Comparison of ENCODE assay signal across 10 mouse cellular contexts in genomic region chr6:146912835-146913488, GRCm38 (mm10). TPM values are rescaled to one million over a fixed set of nuclear protein-coding genes. Genes with fewer than 3 reads are reported as not detected.
DNase-seq lines count a peak whose midpoint lies in the region; ATAC-seq lines count a peak whose summit lies in the region.
"Had no signal": no experiment of that assay in that cellular context is flagged by ENCODE, and none has a peak within 500 bp of the region (broad histone marks: within the 10 kb centered on the region; RNA-seq: fewer than 3 reads in every experiment).

No protein-coding gene starts in this region.

- no peak overlapping the region for H3K4me3 ChIP-seq in embryonic facial prominence, embryonic 13.5 days
- no peak overlapping the region for H3K4me3 ChIP-seq in lung, embryonic 16.5 days (ENCODE audit: low read length)

- H3K4me1 ChIP-seq in embryonic facial prominence, embryonic 13.5 days: peaks cover 28% of the 10 kb centered on the region
- peaks cover 39% of the 10 kb centered on the region for H3K4me1 ChIP-seq in lung, embryonic 16.5 days (replicated peaks; ENCODE audit: control insufficient read depth, insufficient read depth, low read length)

- no peak overlapping the region for H3K4me2 ChIP-seq in embryonic facial prominence, embryonic 13.5 days
- peak overlapping the region; percentile 19; the same call in 1 of the 2 replicates for H3K4me2 ChIP-seq in lung, embryonic 16.5 days (ENCODE audit: low read depth, low read length)

- WGBS in embryonic facial prominence, embryonic 13.5 days: 20% methylated on average over 3 of the region's 3 CpGs
- WGBS in lung, embryonic 16.5 days: 11% methylated on average over 3 of the region's 3 CpGs

- peak overlapping the region; percentile 69 for H3K27ac ChIP-seq in embryonic facial prominence, embryonic 13.5 days
- peak overlapping the region; percentile 82 for H3K27ac ChIP-seq in lung, embryonic 16.5 days (ENCODE audit: low read length)

- no peaks in the 10 kb centered on the region for H3K36me3 ChIP-seq in embryonic facial prominence, embryonic 13.5 days
- H3K36me3 ChIP-seq in lung, embryonic 16.5 days (ENCODE audit: control insufficient read depth, insufficient read depth, low read length): no peaks in the 10 kb centered on the region

- peak; percentile 59 for DNase-seq in adrenal gland, adult 2 months
- no peak for DNase-seq in adrenal gland, postnatal 10 days
- peak; percentile 86 for DNase-seq in kidney, adult 9 months
- DNase-seq in cerebellum, adult 9-11 months: no peak
- DNase-seq in Muller cell, postnatal 12 days (ENCODE audit: inconsistent ontology term): no peak
- no peak for DNase-seq in spleen, postnatal 4 days (ENCODE audit: low spot score in 2 of 2)
- DNase-seq: layer of hippocampus, postnatal 36 days; right cerebral cortex, adult 18-20 months had no signal

- H3K27me3 ChIP-seq in embryonic facial prominence, embryonic 13.5 days: no peaks in the 10 kb centered on the region
- H3K27me3 ChIP-seq in lung, embryonic 16.5 days (ENCODE audit: control insufficient read depth, insufficient read depth, low read depth, low read length): no peaks in the 10 kb centered on the region

- no peak for ATAC-seq in embryonic facial prominence, embryonic 13.5 days (ENCODE audit: insufficient number of reproducible peaks, insufficient read depth, low FRiP score, low TSS enrichment, low read depth)
- peak; percentile 52 for ATAC-seq in lung, embryonic 16.5 days (ENCODE audit: low read depth)

- H3K9me3 ChIP-seq in embryonic facial prominence, embryonic 13.5 days: no peaks in the 10 kb centered on the region
- no peaks in the 10 kb centered on the region for H3K9me3 ChIP-seq in lung, embryonic 16.5 days (ENCODE audit: control insufficient read depth, low read length)

- no peak overlapping the region for H3K9ac ChIP-seq in embryonic facial prominence, embryonic 13.5 days
- no peak overlapping the region for H3K9ac ChIP-seq in lung, embryonic 16.5 days (ENCODE audit: low read length)

RNA-seq across cellular contexts. Expression of gene Ppfibp1, which starts 24.7 kb away (rescaled TPM):
- 10 to 100 TPM; 78.9 to 99.7 TPM for total RNA-seq in adrenal gland, adult 2 months (2021)
- 10.8 and 12.9 TPM in 2 replicates for polyA plus RNA-seq in adrenal gland, adult 2 months (2012; rRNA removed)
- 10 to 100 TPM; 89.2 to 94.4 TPM for total RNA-seq in adrenal gland, postnatal 10 days (2021)
- polyA plus RNA-seq in embryonic facial prominence, embryonic 13.5 days (2015; fragmentation: Nextera tagmentation; extraction: Ambion mirVana): 56.6 and 57.9 TPM in 2 replicates
- polyA plus RNA-seq in lung, embryonic 16.5 days (2015; fragmentation: Nextera tagmentation; extraction: Ambion mirVana): 46.8 and 50.5 TPM in 2 replicates

RNA-seq across cellular contexts. Expression of gene 1700034J05Rik, which starts 41.3 kb away (rescaled TPM):
- total RNA-seq in adrenal gland, adult 2 months (2021): not detected
- not detected in 2 replicates for polyA plus RNA-seq in adrenal gland, adult 2 months (2012; rRNA removed)
- total RNA-seq in adrenal gland, postnatal 10 days (2021): not detected
- polyA plus RNA-seq in embryonic facial prominence, embryonic 13.5 days (2015; fragmentation: Nextera tagmentation; extraction: Ambion mirVana): 0.29 and 0.45 TPM in 2 replicates
- 0.14 and 0.20 TPM in 2 replicates for polyA plus RNA-seq in lung, embryonic 16.5 days (2015; fragmentation: Nextera tagmentation; extraction: Ambion mirVana)
- total RNA-seq: layer of hippocampus, postnatal 36 days had no signal

Comparison
In these comparisons a context has a peak if more than half of its experiments do, and no peak if none do; other contexts are left out.
1. DNase-seq: peak in adrenal gland, adult 2 months (single experiment) and kidney, adult 9 months (single experiment); none in adrenal gland, postnatal 10 days (single experiment), cerebellum, adult 9-11 months (single experiment), Muller cell, postnatal 12 days (single experiment) and spleen, postnatal 4 days (0 of 2).